Mouse (Mus musculus) kidney, embryonic 14.5 days (tissue): ENCODE results near the gene Cebpa. TPM values are rescaled to one million over a fixed set of nuclear protein-coding genes. Genes with fewer than 3 reads are reported as not detected.

Experiments used
- ATAC-seq: fragments of 200-750 bp; cut with Nextera tagmentation; 2 replicates; pipeline ENCODE4 v1.8.0; 2017; ENCODE audit warnings: moderate number of reproducible peaks, mild to moderate bottlenecking, moderate TSS enrichment, moderate library complexity; ENCODE audit not compliant: low FRiP score, low TSS enrichment
- H3K27ac ChIP-seq: fragments of 300-500 bp; sonication (generic); 2 replicates; pipeline ENCODE4 v1.5.1; 2014; ENCODE audit warnings: low read depth, mild to moderate bottlenecking, low read length, moderate library complexity, mixed read lengths
- H3K27me3 ChIP-seq: fragments of 300-500 bp; sonication (generic); 2 replicates; pipeline ENCODE4 v1.6.1; 2014; ENCODE audit warnings: mild to moderate bottlenecking, low read length; ENCODE audit not compliant: control insufficient read depth, insufficient read depth
- H3K36me3 ChIP-seq: fragments of 300-500 bp; sonication (generic); 2 replicates; pipeline ENCODE4 v1.6.1; 2014; ENCODE audit warnings: low read length, mixed read lengths; ENCODE audit not compliant: control insufficient read depth, insufficient read depth
- H3K4me1 ChIP-seq: fragments of 300-500 bp; sonication (generic); 2 replicates; pipeline ENCODE4 v1.6.1; 2014; ENCODE audit warnings: low read length, mixed read lengths; ENCODE audit not compliant: control insufficient read depth, insufficient read depth
- H3K4me2 ChIP-seq: fragments of 300-500 bp; sonication (generic); replicated peaks from 2 replicates; pipeline ENCODE4 v1.6.1; 2014; ENCODE audit warnings: low read depth, mild to moderate bottlenecking, low read length
- H3K4me3 ChIP-seq: fragments of 300-500 bp; sonication (generic); 2 replicates; pipeline ENCODE4 v1.5.1; 2014; ENCODE audit warnings: mild to moderate bottlenecking, low read length
- H3K9ac ChIP-seq: fragments of 300-500 bp; sonication (generic); 2 replicates; pipeline ENCODE4 v1.6.1; 2014; ENCODE audit warnings: low read depth, mild to moderate bottlenecking, low read length, moderate library complexity
- H3K9me3 ChIP-seq: fragments of 300-500 bp; sonication (generic); 2 replicates; pipeline ENCODE4 v1.6.1; 2016; ENCODE audit warnings: low read length; ENCODE audit not compliant: control insufficient read depth
- WGBS: fragments of 180-500 bp; shearing (Covaris S2); extraction: QIAGEN DNeasy Blood & Tissue Kit; methylation state at CpG from one replicate; pipeline ENCODE4 v1.1.7; 2014; 5-methylcytosine and 5-hydroxymethylcytosine counted together
- polyA plus RNA-seq: library from polyadenylated mRNA; unstranded; fragments of >200 nt; fragmentation: Nextera tagmentation; extraction: Ambion mirVana; gene quantifications from 2 replicates; pipeline ENCODE4 v1.2.1, GENCODE M21; 2014

The Cebpa gene
- polyA plus RNA-seq, 1 experiment from 2014 or later = 0.92 TPM

- ATAC-seq = no peak
These were observed 2.0 kb upstream of the Cebpa start for GRCm38 (mm10) chr7:35117052-35117451.

GRCm38 (mm10) chr7:35117761-35118098 is 1.4 kb upstream of the Cebpa start:
- H3K9me3 ChIP-seq = no peaks in the 10 kb centered on the region
- peaks cover 53% of the 10 kb centered on the region for H3K27me3 ChIP-seq
- WGBS = 2% methylated on average over 25 of the region's 25 CpGs
- H3K4me2 ChIP-seq = peak overlapping the region; percentile 98
- H3K9ac ChIP-seq = peak overlapping the region; percentile 63
- peak overlapping the region; percentile 57 for H3K4me3 ChIP-seq
- no peak for ATAC-seq
- H3K36me3 ChIP-seq = no peaks in the 10 kb centered on the region
- no peak overlapping the region for H3K27ac ChIP-seq
- peaks cover 16% of the 10 kb centered on the region; the same call in 1 of the 2 replicates for H3K4me1 ChIP-seq

More at GRCm38 (mm10) chr7:35117052-35117451, 2.0 kb upstream of the Cebpa start:
- Histone ChIP-seq H3K4me1 (peaks cover 16% of the 10 kb centered on the region; the same call in 1 of the 2 replicates), H3K27me3 (peaks cover 47% of the 10 kb centered on the region), H3K9me3 (no peaks in the 10 kb centered on the region), H3K27ac (no peak overlapping the region), H3K9ac (no peak overlapping the region), H3K36me3 (no peaks in the 10 kb centered on the region), H3K4me2 (no peak overlapping the region), H3K4me3 (no peak overlapping the region)
- 36% methylated on average over 5 of the region's 5 CpGs for WGBS

- peak overlapping the region; percentile 65; the same call in 1 of the 2 replicates for H3K27ac ChIP-seq
- H3K4me3 ChIP-seq = peak overlapping the region; percentile 57
- peaks cover 58% of the 10 kb centered on the region for H3K27me3 ChIP-seq
- under 1% methylated on average over 49 of the region's 49 CpGs for WGBS
- H3K4me2 ChIP-seq = peak overlapping the region; percentile 98
- peak overlapping the region; percentile 63 for H3K9ac ChIP-seq
- no peaks in the 10 kb centered on the region for H3K9me3 ChIP-seq
- peak; percentile 69 for ATAC-seq
- H3K4me1 ChIP-seq = peaks cover 16% of the 10 kb centered on the region; the same call in 1 of the 2 replicates
- H3K36me3 ChIP-seq = no peaks in the 10 kb centered on the region
These were observed 853 bp upstream of the Cebpa start for GRCm38 (mm10) chr7:35118099-35118781.

GRCm38 (mm10) chr7:35119506-35120145 is 533 bp downstream of the Cebpa start:
- no peaks in the 10 kb centered on the region for H3K9me3 ChIP-seq
- WGBS = under 1% methylated on average over 71 of the region's 83 CpGs
- H3K4me2 ChIP-seq = peak overlapping the region; percentile 98
- ATAC-seq = 0 out of 2 replicates have a peak, but pooled peaks have one; percentile 10
- peaks cover 60% of the 10 kb centered on the region for H3K27me3 ChIP-seq
- no peaks in the 10 kb centered on the region for H3K36me3 ChIP-seq
- no peak overlapping the region for H3K27ac ChIP-seq
- H3K4me1 ChIP-seq = peaks cover 16% of the 10 kb centered on the region; the same call in 1 of the 2 replicates
- H3K9ac ChIP-seq = peak overlapping the region; percentile 52
- H3K4me3 ChIP-seq = peak overlapping the region; percentile 57

GRCm38 (mm10) chr7:35120146-35120691 is 1.1 kb downstream of the Cebpa start:
- H3K36me3 ChIP-seq = no peaks in the 10 kb centered on the region
- H3K4me1 ChIP-seq = peaks cover 16% of the 10 kb centered on the region; the same call in 1 of the 2 replicates
- H3K9me3 ChIP-seq = no peaks in the 10 kb centered on the region
- under 1% methylated on average over 52 of the region's 53 CpGs for WGBS
- peak overlapping the region; percentile 57 for H3K4me3 ChIP-seq
- ATAC-seq = 0 out of 2 replicates have a peak, but pooled peaks have one; percentile 16
- H3K27ac ChIP-seq = no peak overlapping the region
- peaks cover 60% of the 10 kb centered on the region for H3K27me3 ChIP-seq
- peak overlapping the region; percentile 52 for H3K9ac ChIP-seq
- H3K4me2 ChIP-seq = peak overlapping the region; percentile 98

GRCm38 (mm10) chr7:35121150-35121549 is 2.1 kb downstream of the Cebpa start:
- Histone ChIP-seq H3K27me3 (peaks cover 55% of the 10 kb centered on the region), H3K4me2 (peak overlapping the region; percentile 98; the same call in 1 of the 2 replicates), H3K4me1 (peaks cover 16% of the 10 kb centered on the region; the same call in 1 of the 2 replicates), H3K27ac (no peak overlapping the region), H3K4me3 (peak overlapping the region; percentile 57; the same call in 1 of the 2 replicates), H3K9ac (no peak overlapping the region), H3K36me3 (no peaks in the 10 kb centered on the region), H3K9me3 (no peaks in the 10 kb centered on the region)
- ATAC-seq = no peak
- WGBS = 41% methylated on average over 8 of the region's 8 CpGs

- Histone ChIP-seq H3K9me3 (no peaks in the 10 kb centered on the region), H3K4me1 (peaks cover 13% of the 10 kb centered on the region; the same call in 1 of the 2 replicates), H3K27ac (no peak overlapping the region), H3K4me2 (no peak overlapping the region), H3K4me3 (no peak overlapping the region), H3K36me3 (no peaks in the 10 kb centered on the region), H3K27me3 (peaks cover 43% of the 10 kb centered on the region), H3K9ac (no peak overlapping the region)
- 71% methylated on average over 10 of the region's 10 CpGs for WGBS
- ATAC-seq = no peak
These were observed 3.6 kb downstream of the Cebpa start for GRCm38 (mm10) chr7:35122401-35123320.

GRCm38 (mm10) chr7:35123431-35123953 is 4.4 kb downstream of the Cebpa start:
- H3K27ac ChIP-seq = no peak overlapping the region
- WGBS = 30% methylated on average over 10 of the region's 10 CpGs
- H3K4me1 ChIP-seq = peaks cover 8% of the 10 kb centered on the region; the same call in 1 of the 2 replicates
- H3K4me3 ChIP-seq = no peak overlapping the region
- no peaks in the 10 kb centered on the region for H3K9me3 ChIP-seq
- H3K9ac ChIP-seq = no peak overlapping the region
- H3K36me3 ChIP-seq = no peaks in the 10 kb centered on the region
- H3K27me3 ChIP-seq = peaks cover 43% of the 10 kb centered on the region
- no peak overlapping the region for H3K4me2 ChIP-seq
- ATAC-seq = no peak
